Mouse (Mus musculus) forebrain, embryonic 11.5 days (tissue): Measurements from ENCODE around the gene Gm16405. TPM values are rescaled to one million over a fixed set of nuclear protein-coding genes. Genes with fewer than 3 reads are reported as not detected.
"Not testable (repeated sequence)": the region's sequence is repeated elsewhere in the genome, so short reads cannot be mapped to it uniquely, and the experiment has no call there.

ENCODE experiments used
- ATAC-seq: fragments of 200-750 bp; cut with Nextera tagmentation; replicated peaks from 2 replicates; pipeline ENCODE4 v1.8.0; 2017; ENCODE audit warnings: moderate TSS enrichment; ENCODE audit not compliant: low FRiP score
- DNase-seq: peaks from one replicate; pipeline ENCODE4 v3.0.0-alpha.2; 2017; ENCODE audit warnings: low spot score
- H3K27ac ChIP-seq: fragments of 300-500 bp; sonication (generic); 2 replicates; pipeline ENCODE4 v1.5.1; 2014; ENCODE audit warnings: low read depth, low read length
- H3K27me3 ChIP-seq: fragments of 300-500 bp; sonication (generic); 2 replicates; pipeline ENCODE4 v1.6.1; 2014; ENCODE audit warnings: mild to moderate bottlenecking, low read length, mixed read lengths; ENCODE audit not compliant: control insufficient read depth, insufficient read depth
- H3K36me3 ChIP-seq: fragments of 300-500 bp; sonication (generic); 2 replicates; pipeline ENCODE4 v1.6.1; 2014; ENCODE audit warnings: mild to moderate bottlenecking, low read length, moderate library complexity, mixed read lengths; ENCODE audit not compliant: control insufficient read depth, insufficient read depth
- H3K4me1 ChIP-seq: fragments of 300-500 bp; sonication (generic); replicated peaks from 2 replicates; pipeline ENCODE4 v1.6.1; 2014; ENCODE audit warnings: low read length, mixed read lengths; ENCODE audit not compliant: control insufficient read depth, insufficient read depth
- H3K4me2 ChIP-seq: fragments of 300-500 bp; sonication (generic); 2 replicates; pipeline ENCODE4 v1.6.1; 2014; ENCODE audit warnings: low read depth, mild to moderate bottlenecking, low read length, moderate library complexity, mixed read lengths; ENCODE audit not compliant: severe bottlenecking
- H3K4me3 ChIP-seq: fragments of 300-500 bp; sonication (generic); 2 replicates; pipeline ENCODE4 v1.5.1; 2014; ENCODE audit warnings: low read depth, low read length
- H3K9ac ChIP-seq: fragments of 300-500 bp; sonication (generic); 2 replicates; pipeline ENCODE4 v1.6.1; 2014; ENCODE audit warnings: low read length
- H3K9me3 ChIP-seq: fragments of 300-500 bp; sonication (generic); 2 replicates; pipeline ENCODE4 v1.6.1; 2016; ENCODE audit warnings: low read length, mixed read lengths; ENCODE audit not compliant: control insufficient read depth
- WGBS: fragments of 180-500 bp; shearing (Covaris S2); extraction: QIAGEN DNeasy Blood & Tissue Kit; methylation state at CpG from one replicate; pipeline ENCODE4 v1.1.7; 2014; 5-methylcytosine and 5-hydroxymethylcytosine counted together
- polyA plus RNA-seq: library from polyadenylated mRNA; unstranded; fragments of >200 nt; fragmentation: Nextera tagmentation; extraction: Ambion mirVana; gene quantifications from 2 replicates; pipeline ENCODE4 v1.2.1, GENCODE M21; 2014

Gm16405 gene
- polyA plus RNA-seq, result not detected in 2 replicates

DNA sequence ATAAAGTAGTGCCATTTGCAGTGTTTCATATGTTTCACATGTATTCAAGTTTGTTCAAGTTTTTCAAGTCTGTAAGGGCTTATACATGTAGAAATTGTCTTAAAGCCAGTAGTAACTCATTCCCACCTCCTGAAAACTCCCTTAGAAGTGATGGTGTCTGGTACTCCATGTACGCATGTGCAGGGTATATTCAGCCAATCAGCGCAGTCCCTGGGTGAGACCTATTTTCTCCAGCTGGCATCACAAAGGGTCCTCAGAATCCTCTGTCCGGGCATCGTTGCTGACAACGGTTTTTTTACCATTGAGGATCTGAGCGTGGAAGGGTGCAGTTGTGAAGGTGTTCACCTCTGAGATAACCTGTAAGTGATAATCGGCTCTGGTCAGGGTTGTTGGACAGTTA lies at the start of gene Gm16405:
Gene Gm16405 (plus strand): TSS at position 301 of the 400 bp plus-strand sequence.
- not testable (repeated sequence) for H3K27ac ChIP-seq, H3K4me1 ChIP-seq, H3K27me3 ChIP-seq, ATAC-seq, H3K36me3 ChIP-seq, H3K9me3 ChIP-seq, H3K9ac ChIP-seq, DNase-seq, H3K4me3 ChIP-seq, H3K4me2 ChIP-seq
- WGBS, result no CpG with 5 or more reads among the region's 7 CpGs

Other genes starting within 250 kb of the Gm16405 start
- gene Gm16430, start 91.0 kb downstream of the Gm16405 start, polyA plus RNA-seq, result not detected in 2 replicates